Mouse (Mus musculus) brain, adult 2 months (tissue): ENCODE measurements around the gene Rab14.

Experiments
- DNase-seq: peaks from one replicate; pipeline ENCODE4 v3.0.0; 2011; ENCODE audit warnings: low read depth, low spot score

Rab14 gene

GRCm38 (mm10) chr2:35199971-35200897 is 686 bp downstream of the Rab14 start:
- peak; percentile 31 for DNase-seq

GRCm38 (mm10) chr2:35199541-35199940 is 1.4 kb downstream of the Rab14 start:
- no peak for DNase-seq

GRCm38 (mm10) chr2:35195626-35196544 is 5.0 kb downstream of the Rab14 start:
- peak; percentile 24 for DNase-seq

- DNase-seq, result no peak
These were observed 6.9 kb downstream of the Rab14 start for GRCm38 (mm10) chr2:35193976-35194375.

GRCm38 (mm10) chr2:35188929-35189328 is 12.0 kb downstream of the Rab14 start:
- no peak for DNase-seq

GRCm38 (mm10) chr2:35183115-35183673 is 17.7 kb downstream of the Rab14 start:
- peak; percentile 80 for DNase-seq

GRCm38 (mm10) chr2:35178153-35178552 is 22.8 kb downstream of the Rab14 start:
- no peak for DNase-seq

- peak; percentile 73 for DNase-seq
These were observed 25.4 kb downstream of the Rab14 start for GRCm38 (mm10) chr2:35175281-35176065.

GRCm38 (mm10) chr2:35174100-35174499 is 26.8 kb downstream of the Rab14 start:
- DNase-seq, result no peak

GRCm38 (mm10) chr2:35173666-35174065 is 27.3 kb downstream of the Rab14 start:
- DNase-seq, result no peak

GRCm38 (mm10) chr2:35172246-35172645 is 28.7 kb downstream of the Rab14 start:
- DNase-seq, result no peak

- no peak for DNase-seq
These were observed 29.5 kb downstream of the Rab14 start for GRCm38 (mm10) chr2:35171341-35171861.

GRCm38 (mm10) chr2:35169452-35169851 is 31.5 kb downstream of the Rab14 start:
- DNase-seq, result no peak

GRCm38 (mm10) chr2:35166816-35167215 is 34.1 kb downstream of the Rab14 start:
- DNase-seq, result no peak

GRCm38 (mm10) chr2:35165416-35165815 is 35.5 kb downstream of the Rab14 start:
- DNase-seq, result no peak

- DNase-seq, result no peak
These were observed 37.5 kb downstream of the Rab14 start for GRCm38 (mm10) chr2:35163396-35163795.

GRCm38 (mm10) chr2:35161846-35162488 is 39.0 kb downstream of the Rab14 start:
- no peak for DNase-seq

GRCm38 (mm10) chr2:35160206-35160605 is 40.7 kb downstream of the Rab14 start:
- no peak for DNase-seq

GRCm38 (mm10) chr2:35158358-35158757 is 42.6 kb downstream of the Rab14 start:
- DNase-seq, result no peak

GRCm38 (mm10) chr2:35157836-35158235 is 43.1 kb downstream of the Rab14 start:
- no peak for DNase-seq
